Mouse (Mus musculus): ENCODE results near the gene Ryk. TPM values are rescaled to one million over a fixed set of nuclear protein-coding genes. Genes with fewer than 3 reads are reported as not detected.

The Ryk gene
- polyA plus RNA-seq, 1 experiment from 2014 or later, result 14.1 TPM

GRCm38 (mm10) chr9:102879545-102879944, 44.8 kb downstream of the Ryk start:
- Histone ChIP-seq H3K4me3 (no peak overlapping the region), H3K27me3 (no peaks in the 10 kb centered on the region), H3K4me1 (no peaks in the 10 kb centered on the region), H3K9ac (no peak overlapping the region), H3K9me3 (replicated peaks) (no peaks in the 10 kb centered on the region), H3K27ac (no peak overlapping the region), H3K36me3 (ENCODE audit: poor library complexity, severe bottlenecking) (peaks cover 49% of the 10 kb centered on the region), H3K4me2 (no peak overlapping the region)
- ATAC-seq, result no peak
- 58% methylated on average over 8 of the region's 8 CpGs for WGBS

GRCm38 (mm10) chr9:102884703-102885102, 50.0 kb downstream of the Ryk start:
- H3K27ac ChIP-seq, result no peak overlapping the region
- WGBS, result 91% methylated on average over 9 of the region's 9 CpGs
- no peaks in the 10 kb centered on the region for H3K27me3 ChIP-seq
- no peaks in the 10 kb centered on the region for H3K9me3 ChIP-seq (replicated peaks)
- peaks cover 35% of the 10 kb centered on the region for H3K36me3 ChIP-seq (ENCODE audit: poor library complexity, severe bottlenecking)
- no peak overlapping the region for H3K4me3 ChIP-seq
- ATAC-seq, result no peak
- H3K9ac ChIP-seq, result no peak overlapping the region
- H3K4me2 ChIP-seq, result no peak overlapping the region
- no peaks in the 10 kb centered on the region for H3K4me1 ChIP-seq

- Histone ChIP-seq H3K4me1 (no peaks in the 10 kb centered on the region), H3K4me2 (no peak overlapping the region), H3K27me3 (no peaks in the 10 kb centered on the region), H3K9me3 (replicated peaks) (no peaks in the 10 kb centered on the region), H3K4me3 (no peak overlapping the region), H3K36me3 (ENCODE audit: poor library complexity, severe bottlenecking) (peaks cover 48% of the 10 kb centered on the region), H3K9ac (no peak overlapping the region), H3K27ac (no peak overlapping the region)
- ATAC-seq, result no peak
- 77% methylated on average over 9 of the region's 9 CpGs for WGBS
Measured at GRCm38 (mm10) chr9:102890166-102890565, 55.4 kb downstream of the Ryk start.

DNA sequence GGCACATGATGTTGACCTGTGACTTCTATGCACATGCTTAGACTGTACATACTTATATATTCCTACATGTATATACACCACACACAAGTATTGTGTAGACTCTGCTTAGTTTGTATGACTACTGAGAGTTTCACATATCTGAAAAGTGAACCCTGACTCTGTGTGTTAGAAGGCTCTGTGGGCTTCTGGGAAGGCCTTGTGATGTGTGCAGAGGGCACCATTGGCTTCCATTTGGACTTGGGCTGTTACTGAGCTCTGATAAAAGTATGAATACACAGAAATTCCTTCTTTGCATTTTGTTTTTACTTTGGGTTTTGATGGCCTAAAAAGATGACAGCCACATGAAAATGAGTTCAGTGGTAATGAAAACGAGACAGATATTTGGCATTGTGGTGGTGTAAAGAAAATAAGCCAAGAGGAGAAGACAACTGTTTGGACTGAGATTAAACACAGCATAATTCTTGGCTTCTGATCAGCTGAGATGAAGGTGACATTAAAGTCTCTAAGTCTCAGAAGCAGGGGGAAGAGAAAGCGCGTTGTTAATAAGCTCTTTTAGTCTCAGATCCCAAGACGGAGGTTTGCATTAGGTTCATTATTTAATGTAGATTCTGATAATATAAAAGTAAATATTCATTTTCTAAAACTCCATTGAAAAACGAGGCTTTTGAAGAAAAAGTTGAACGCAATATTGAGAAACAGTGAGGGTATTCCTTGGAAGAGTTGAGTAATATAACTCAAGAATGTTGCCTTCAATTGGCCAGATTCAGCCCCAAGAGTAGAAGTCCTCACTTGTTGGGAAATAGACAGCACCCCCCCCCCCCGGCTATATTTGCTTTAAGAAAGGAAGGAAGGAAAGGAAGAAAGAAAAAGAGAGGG, 58.0 kb downstream of the Ryk start:
- WGBS, result 90% methylated on average over 7 of the region's 7 CpGs
- ATAC-seq, result no peak
- Histone ChIP-seq H3K4me3 (no peak overlapping the region), H3K36me3 (ENCODE audit: poor library complexity, severe bottlenecking) (peaks cover 46% of the 10 kb centered on the region), H3K9ac (no peak overlapping the region), H3K4me1 (no peaks in the 10 kb centered on the region), H3K27ac (no peak overlapping the region), H3K4me2 (no peak overlapping the region), H3K9me3 (replicated peaks) (no peaks in the 10 kb centered on the region), H3K27me3 (no peaks in the 10 kb centered on the region)

GRCm38 (mm10) chr9:102893356-102893870, 58.7 kb downstream of the Ryk start:
- Histone ChIP-seq H3K4me1 (no peaks in the 10 kb centered on the region), H3K36me3 (ENCODE audit: poor library complexity, severe bottlenecking) (peaks cover 47% of the 10 kb centered on the region), H3K27me3 (no peaks in the 10 kb centered on the region), H3K27ac (no peak overlapping the region), H3K9me3 (replicated peaks) (no peaks in the 10 kb centered on the region), H3K4me2 (no peak overlapping the region), H3K9ac (no peak overlapping the region), H3K4me3 (no peak overlapping the region)
- WGBS, result 88% methylated on average over 11 of the region's 11 CpGs
- ATAC-seq, result no peak

DNA sequence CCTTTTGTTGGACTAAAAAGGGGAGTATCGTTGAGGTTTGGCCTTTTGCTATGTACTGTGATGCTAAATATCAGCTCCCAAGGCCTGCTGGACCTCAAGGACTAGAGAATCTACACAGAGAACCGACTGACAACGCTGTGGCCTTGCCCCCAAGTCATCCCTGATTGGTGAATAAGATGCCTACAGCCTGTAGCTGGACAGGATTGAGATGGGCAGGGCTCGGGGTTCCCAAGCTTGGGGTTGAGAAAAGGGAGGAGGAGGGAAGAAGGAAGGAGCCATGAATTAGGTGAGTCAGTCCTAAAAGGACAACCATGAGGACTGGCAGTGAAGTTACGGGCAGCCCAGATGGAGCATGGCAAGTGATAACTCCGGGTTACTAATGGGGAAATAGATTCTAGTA, 65.2 kb downstream of the Ryk start:
- Histone ChIP-seq H3K27me3 (no peaks in the 10 kb centered on the region), H3K36me3 (ENCODE audit: poor library complexity, severe bottlenecking) (peaks cover 52% of the 10 kb centered on the region), H3K4me1 (no peaks in the 10 kb centered on the region), H3K4me3 (no peak overlapping the region), H3K9me3 (replicated peaks) (no peaks in the 10 kb centered on the region), H3K27ac (no peak overlapping the region), H3K4me2 (no peak overlapping the region), H3K9ac (no peak overlapping the region)
- WGBS, result 93% methylated on average over 6 of the region's 6 CpGs
- no peak for ATAC-seq

DNA sequence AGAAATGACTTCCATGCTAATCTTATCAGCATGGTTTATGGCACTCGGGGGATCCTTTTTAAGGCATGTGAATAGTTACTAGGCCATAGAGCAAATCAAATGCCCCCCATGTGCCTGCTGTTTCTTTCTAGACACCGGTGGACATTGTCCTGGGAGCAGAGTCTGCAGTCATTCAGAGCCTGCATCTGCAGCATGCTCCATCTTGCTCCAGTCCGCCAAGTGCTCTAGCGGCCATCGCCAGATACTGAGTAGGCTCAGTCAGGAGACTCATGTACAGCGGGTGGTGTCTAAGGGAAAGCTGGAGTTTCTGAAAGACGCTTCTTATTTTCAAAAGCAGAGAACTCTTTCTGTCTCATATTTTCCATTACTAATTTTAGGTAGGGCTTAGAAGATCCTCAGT, 67.6 kb downstream of the Ryk start:
- Histone ChIP-seq H3K4me1 (no peaks in the 10 kb centered on the region), H3K9ac (no peak overlapping the region), H3K9me3 (replicated peaks) (no peaks in the 10 kb centered on the region), H3K27me3 (no peaks in the 10 kb centered on the region), H3K27ac (no peak overlapping the region), H3K4me2 (no peak overlapping the region), H3K36me3 (ENCODE audit: poor library complexity, severe bottlenecking) (peaks cover 63% of the 10 kb centered on the region), H3K4me3 (no peak overlapping the region)
- 94% methylated on average over 7 of the region's 7 CpGs for WGBS
- ATAC-seq, result no peak

- WGBS, result 92% methylated on average over 6 of the region's 6 CpGs
- ATAC-seq, result no peak
- Histone ChIP-seq H3K9me3 (replicated peaks) (no peaks in the 10 kb centered on the region), H3K27me3 (no peaks in the 10 kb centered on the region), H3K9ac (no peak overlapping the region), H3K36me3 (ENCODE audit: poor library complexity, severe bottlenecking) (peaks cover 61% of the 10 kb centered on the region), H3K27ac (no peak overlapping the region), H3K4me2 (no peak overlapping the region), H3K4me1 (no peaks in the 10 kb centered on the region), H3K4me3 (no peak overlapping the region)
Measured at GRCm38 (mm10) chr9:102904952-102905351, 70.2 kb downstream of the Ryk start.

GRCm38 (mm10) chr9:102906781-102907180, 72.1 kb downstream of the Ryk start:
- Histone ChIP-seq H3K4me2 (no peak overlapping the region), H3K9me3 (replicated peaks) (no peaks in the 10 kb centered on the region), H3K27me3 (no peaks in the 10 kb centered on the region), H3K36me3 (ENCODE audit: poor library complexity, severe bottlenecking) (peaks cover 76% of the 10 kb centered on the region), H3K9ac (no peak overlapping the region), H3K4me1 (no peaks in the 10 kb centered on the region), H3K27ac (no peak overlapping the region), H3K4me3 (no peak overlapping the region)
- no peak for ATAC-seq
- WGBS, result 91% methylated on average over 12 of the region's 12 CpGs

- H3K27me3 ChIP-seq, result no peaks in the 10 kb centered on the region
- no peaks in the 10 kb centered on the region for H3K9me3 ChIP-seq (replicated peaks)
- no peaks in the 10 kb centered on the region for H3K4me1 ChIP-seq
- H3K27ac ChIP-seq, result no peak overlapping the region
- no peak overlapping the region for H3K4me2 ChIP-seq
- WGBS, result 92% methylated on average over 11 of the region's 11 CpGs
- ATAC-seq, result no peak
- no peak overlapping the region for H3K9ac ChIP-seq
- no peak overlapping the region for H3K4me3 ChIP-seq
- H3K36me3 ChIP-seq (ENCODE audit: poor library complexity, severe bottlenecking), result peaks cover 83% of the 10 kb centered on the region
Measured at GRCm38 (mm10) chr9:102907521-102908246, 73.0 kb downstream of the Ryk start.

DNA sequence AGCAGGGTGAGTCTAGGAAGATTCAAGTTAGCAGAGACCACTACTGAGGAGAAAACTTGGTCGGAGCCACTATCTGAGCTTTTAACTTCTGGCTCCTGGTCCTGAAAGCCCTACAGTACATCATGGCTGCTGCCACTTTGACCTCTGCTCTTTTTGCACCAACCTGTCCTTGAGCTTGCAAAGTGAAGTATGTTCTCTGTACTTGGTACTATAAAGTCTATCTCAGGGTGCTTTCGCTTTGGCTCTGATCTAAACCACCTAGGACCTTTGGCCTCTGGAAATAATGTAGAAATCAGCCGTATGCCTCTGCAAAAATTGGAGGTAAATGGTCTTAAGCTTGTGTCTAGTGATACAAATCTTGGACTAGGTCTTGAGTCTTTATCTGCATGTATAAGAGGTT, 76.8 kb downstream of the Ryk start:
- Histone ChIP-seq H3K9me3 (replicated peaks) (no peaks in the 10 kb centered on the region), H3K4me1 (no peaks in the 10 kb centered on the region), H3K27ac (no peak overlapping the region; the same call in 1 of the 2 replicates), H3K4me3 (no peak overlapping the region), H3K27me3 (no peaks in the 10 kb centered on the region), H3K9ac (no peak overlapping the region), H3K4me2 (no peak overlapping the region), H3K36me3 (ENCODE audit: poor library complexity, severe bottlenecking) (peaks cover 58% of the 10 kb centered on the region)
- WGBS, result 100% methylated on average over 3 of the region's 3 CpGs
- ATAC-seq, result no peak

DNA sequence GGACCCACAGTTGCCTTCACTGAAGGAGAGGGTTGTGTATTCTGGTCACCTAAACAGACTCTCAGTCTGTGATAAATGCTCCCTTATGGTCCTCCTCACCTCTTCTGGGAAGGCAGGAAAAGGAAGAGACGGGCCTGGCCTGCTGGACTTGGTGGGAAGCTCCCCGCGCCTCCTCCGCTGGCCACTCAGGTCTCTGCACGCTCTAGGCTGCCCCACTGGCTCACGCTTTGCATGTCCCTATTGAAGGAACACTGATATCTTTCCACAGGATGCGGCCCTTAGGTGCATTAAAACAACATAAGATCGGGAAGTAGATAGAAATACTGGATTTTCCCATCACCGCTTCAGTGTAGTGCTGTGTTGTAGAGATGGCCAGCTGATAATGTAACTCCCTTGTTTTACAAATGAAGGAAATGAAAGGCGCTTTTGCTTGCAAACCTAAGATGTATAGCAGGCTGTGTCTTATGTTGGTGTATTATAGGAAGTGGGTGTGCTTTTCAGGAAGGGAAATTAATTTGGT, 77.9 kb downstream of the Ryk start:
- no peaks in the 10 kb centered on the region for H3K27me3 ChIP-seq
- no peak overlapping the region for H3K4me3 ChIP-seq
- WGBS, result over 99% methylated on average over 10 of the region's 10 CpGs
- no peak overlapping the region for H3K9ac ChIP-seq
- no peaks in the 10 kb centered on the region for H3K9me3 ChIP-seq (replicated peaks)
- no peak for ATAC-seq
- no peaks in the 10 kb centered on the region for H3K4me1 ChIP-seq
- no peak overlapping the region for H3K4me2 ChIP-seq
- H3K36me3 ChIP-seq (ENCODE audit: poor library complexity, severe bottlenecking), result peaks cover 53% of the 10 kb centered on the region
- no peak overlapping the region for H3K27ac ChIP-seq

All from forebrain, embryonic 13.5 days (tissue).